Mouse (Mus musculus) heart, embryonic 10.5 days (tissue): ENCODE data around the gene Trim54. TPM values are rescaled to one million over a fixed set of nuclear protein-coding genes. Genes with fewer than 3 reads are reported as not detected.

ENCODE experiments used
- DNase-seq: peaks from one replicate; pipeline ENCODE4 v3.0.0-alpha.2; 2017; ENCODE audit warnings: low spot score
- H3K27ac ChIP-seq: fragments of 300-500 bp; sonication (generic); 2 replicates; pipeline ENCODE4 v1.5.1; 2016; ENCODE audit warnings: mild to moderate bottlenecking
- H3K27me3 ChIP-seq: fragments of 300-500 bp; sonication (generic); 2 replicates; pipeline ENCODE4 v1.6.1; 2016; ENCODE audit warnings: mild to moderate bottlenecking; ENCODE audit not compliant: poor library complexity, insufficient read depth, severe bottlenecking
- H3K36me3 ChIP-seq: fragments of 300-500 bp; sonication (generic); 2 replicates; pipeline ENCODE4 v1.6.1; 2016; ENCODE audit warnings: mild to moderate bottlenecking, moderate library complexity
- H3K4me1 ChIP-seq: fragments of 300-500 bp; sonication (generic); 2 replicates; pipeline ENCODE4 v1.6.1; 2016; ENCODE audit warnings: mild to moderate bottlenecking
- H3K4me3 ChIP-seq: fragments of 300-500 bp; sonication (generic); 2 replicates; pipeline ENCODE4 v1.5.1; 2016; ENCODE audit warnings: mild to moderate bottlenecking, moderate library complexity
- H3K9me3 ChIP-seq: fragments of 300-500 bp; sonication (generic); 2 replicates; pipeline ENCODE4 v1.6.1; 2016; ENCODE audit warnings: mild to moderate bottlenecking, moderate library complexity
- WGBS: fragments of 180-500 bp; shearing (Covaris S2); methylation state at CpG from one replicate; pipeline ENCODE4 v1.1.7; 2016; 5-methylcytosine and 5-hydroxymethylcytosine counted together
- polyA plus RNA-seq: library from polyadenylated mRNA; unstranded; fragments of >200 nt; fragmentation: Nextera tagmentation; extraction: Ambion mirVana; gene quantifications from 2 replicates; pipeline ENCODE4 v1.2.1, GENCODE M21; 2016

The Trim54 gene
- polyA plus RNA-seq, 1 experiment from 2014 or later = 17.0 TPM

DNA sequence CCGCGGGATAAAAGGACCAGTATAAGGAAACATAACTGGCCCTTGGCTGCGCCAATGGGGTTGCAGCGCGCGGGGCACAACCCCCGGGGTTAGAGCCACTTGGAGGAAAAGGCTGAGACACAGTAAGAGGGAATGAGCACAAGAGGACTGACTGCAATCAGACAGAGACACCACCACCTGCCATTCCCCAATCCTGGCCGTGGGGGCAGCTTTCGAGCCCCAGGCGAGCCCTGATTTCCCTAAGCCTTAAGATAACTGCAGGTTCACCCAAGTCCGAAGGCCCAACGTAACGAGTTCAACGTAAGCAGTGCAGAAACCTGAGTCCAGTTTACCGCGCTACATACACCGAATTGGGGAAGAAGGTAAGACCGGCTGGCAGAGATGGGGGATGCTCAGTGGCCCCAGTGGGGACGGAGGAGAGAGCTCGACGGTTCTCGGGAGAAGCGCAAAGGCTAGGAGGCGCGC is 62.8 kb downstream of the Trim54 start:
- H3K27me3 ChIP-seq = no peaks in the 10 kb centered on the region
- no peak for DNase-seq

DNA sequence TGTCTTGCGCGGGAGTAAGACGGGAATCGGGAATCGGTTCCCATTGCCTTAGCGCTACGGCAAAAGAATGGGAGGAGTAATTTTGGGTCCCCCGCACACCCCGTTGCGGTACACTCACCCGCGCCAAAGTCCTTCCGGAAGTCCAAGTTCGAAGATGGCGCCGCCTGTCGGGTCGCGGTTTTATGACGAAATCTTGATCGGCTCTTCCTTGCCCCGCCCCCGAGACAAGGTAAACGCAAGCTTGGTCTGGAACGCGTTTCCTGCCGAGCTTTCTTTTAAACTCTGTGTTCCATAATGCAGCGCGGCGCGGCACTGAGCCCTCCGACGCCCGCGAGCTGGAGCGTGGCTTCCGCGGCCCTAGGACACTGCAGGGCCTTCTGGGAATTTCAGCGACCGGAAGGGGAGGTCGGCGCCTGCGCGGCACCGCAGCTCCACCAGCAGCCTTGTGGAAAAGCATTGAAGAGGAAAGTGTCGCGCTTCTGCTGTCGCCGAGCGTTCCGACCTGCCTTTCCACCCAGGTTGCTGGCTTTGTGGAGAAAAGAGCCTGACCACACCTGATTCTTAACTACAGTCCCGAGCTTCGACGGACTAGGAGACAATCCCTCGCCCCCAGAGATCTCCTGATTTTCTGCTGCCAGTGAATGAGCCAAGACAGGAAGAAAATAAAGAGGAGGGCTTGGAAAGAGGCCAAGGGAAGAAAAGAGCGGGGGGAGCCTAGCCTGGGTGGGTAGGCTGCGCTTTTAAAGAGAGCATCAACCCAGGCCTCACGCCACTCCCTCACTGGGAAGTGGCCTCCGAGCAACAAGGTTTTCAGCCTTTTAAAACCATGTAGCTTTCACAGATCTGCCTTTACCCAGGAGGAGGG is 63.5 kb downstream of the Trim54 start, which contains the start of the genes Gm29609 and Gtf3c2:
Gene Gm29609, minus strand, starts transcription at position 146 of the 865 bp plus-strand sequence.
Gene Gtf3c2, minus strand, starts transcription at position 379 of the 865 bp plus-strand sequence.
- WGBS = under 1% methylated on average over 59 of the region's 59 CpGs
- no peaks in the 10 kb centered on the region for H3K9me3 ChIP-seq
- H3K27me3 ChIP-seq = no peaks in the 10 kb centered on the region
- H3K4me3 ChIP-seq = peak within 1 kb of the TSS; percentile 89
- peak; percentile 97 for DNase-seq
- H3K4me1 ChIP-seq = peaks cover 8% of the 10 kb centered on the region; the same call in 1 of the 2 replicates
- peak within 1 kb of the TSS; percentile 94 for H3K27ac ChIP-seq
- H3K36me3 ChIP-seq = peaks cover 10% of the 10 kb centered on the region; the same call in 1 of the 2 replicates

More for the DNA sequence above, 62.8 kb downstream of the Trim54 start:
- under 1% methylated on average over 25 of the region's 25 CpGs for WGBS
- Histone ChIP-seq H3K4me3 (peak overlapping the region; percentile 89), H3K9me3 (no peaks in the 10 kb centered on the region), H3K4me1 (peaks cover 8% of the 10 kb centered on the region; the same call in 1 of the 2 replicates), H3K27ac (peak overlapping the region; percentile 94), H3K36me3 (peaks cover 12% of the 10 kb centered on the region)

DNA sequence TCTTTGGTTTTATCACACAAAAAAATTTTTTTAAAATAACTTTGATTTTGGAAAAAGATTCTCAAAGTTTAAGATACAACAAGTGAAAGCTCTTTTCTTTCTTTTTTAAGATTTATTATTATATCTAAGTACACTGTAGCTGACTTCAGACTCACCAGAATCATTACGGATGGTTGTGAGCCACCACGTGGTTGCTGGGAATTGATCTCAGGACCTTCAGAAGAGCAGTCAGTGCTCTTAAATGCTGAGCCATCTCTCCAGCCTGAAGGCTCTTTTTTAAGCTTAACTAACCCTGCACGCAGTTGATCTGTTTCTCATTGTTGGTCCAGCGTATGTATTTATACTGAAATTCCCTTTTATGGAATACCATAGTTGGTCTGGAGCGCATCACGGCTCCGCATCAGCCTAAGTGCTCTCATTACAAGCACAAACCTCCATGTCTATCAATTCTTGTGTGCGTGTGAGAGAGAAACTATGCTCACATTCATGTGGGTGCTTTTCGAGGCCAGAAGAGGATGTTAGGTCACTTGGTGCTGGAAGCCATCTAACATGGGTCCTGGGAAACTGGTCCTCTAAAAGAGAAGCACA is 64.8 kb downstream of the Trim54 start:
- 92% methylated on average over 9 of the region's 9 CpGs for WGBS

DNA sequence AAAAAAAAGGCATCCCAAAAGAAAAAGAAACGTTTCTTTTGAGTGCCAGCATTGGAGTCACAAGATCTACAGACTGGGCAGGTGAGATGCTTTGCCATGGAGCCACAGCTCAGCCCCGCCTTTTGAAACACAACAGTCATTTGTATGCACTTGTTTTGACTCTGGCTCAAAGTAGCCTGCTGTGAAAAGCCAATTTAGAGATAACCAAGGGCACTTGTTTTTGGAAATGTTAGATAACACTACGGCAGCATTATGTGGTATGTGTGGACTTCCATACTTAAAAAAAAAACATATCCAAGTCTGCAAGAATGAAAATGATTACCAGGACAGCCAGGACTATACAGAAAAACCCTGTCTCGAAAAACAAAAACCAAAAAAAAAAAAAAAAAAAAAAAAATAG is 67.2 kb downstream of the Trim54 start:
- DNase-seq = no peak
- no peak overlapping the region for H3K4me3 ChIP-seq
- 37% methylated on average over 4 of the region's 4 CpGs for WGBS
- peaks cover 20% of the 10 kb centered on the region for H3K36me3 ChIP-seq
- H3K27ac ChIP-seq = no peak overlapping the region
- H3K4me1 ChIP-seq = peaks cover 8% of the 10 kb centered on the region; the same call in 1 of the 2 replicates
- no peaks in the 10 kb centered on the region for H3K27me3 ChIP-seq
- no peaks in the 10 kb centered on the region for H3K9me3 ChIP-seq

More for the DNA sequence above, 64.8 kb downstream of the Trim54 start:
- Histone ChIP-seq H3K27ac (no peak overlapping the region), H3K4me1 (peaks cover 8% of the 10 kb centered on the region; the same call in 1 of the 2 replicates), H3K27me3 (no peaks in the 10 kb centered on the region), H3K4me3 (no peak overlapping the region; the same call in 1 of the 2 replicates), H3K9me3 (no peaks in the 10 kb centered on the region), H3K36me3 (peaks cover 10% of the 10 kb centered on the region; the same call in 1 of the 2 replicates)
- no peak for DNase-seq

Other genes starting within 250 kb of the Trim54 start
- gene Tmem214, start 248.7 kb upstream of the Trim54 start, polyA plus RNA-seq = 86.3 and 87.4 TPM in 2 replicates
- 12.3 and 17.4 TPM in 2 replicates for gene Agbl5, start 228.0 kb upstream of the Trim54 start, polyA plus RNA-seq
- gene Ost4, start 208.9 kb upstream of the Trim54 start, polyA plus RNA-seq = 432 and 455 TPM in 2 replicates
- gene Emilin1, start 203.3 kb upstream of the Trim54 start, polyA plus RNA-seq = 166 and 172 TPM in 2 replicates
- 10.5 and 14.5 TPM in 2 replicates for gene Khk, start 195.3 kb upstream of the Trim54 start, polyA plus RNA-seq
- 5.5 and 6.0 TPM in 2 replicates for gene Cgref1, start 171.1 kb upstream of the Trim54 start, polyA plus RNA-seq
- 118 and 124 TPM in 2 replicates for gene Preb, start 156.4 kb upstream of the Trim54 start, polyA plus RNA-seq
- 0.11 and 0.17 TPM in 2 replicates for gene Tcf23, start 148.1 kb upstream of the Trim54 start, polyA plus RNA-seq
- gene Atraid, start 68.4 kb upstream of the Trim54 start, polyA plus RNA-seq = 79.7 and 87.6 TPM in 2 replicates
- gene Slc5a6, start 67.8 kb upstream of the Trim54 start, polyA plus RNA-seq = 9.9 and 11.3 TPM in 2 replicates
- 42.7 and 50.9 TPM in 2 replicates for gene Cad, start 61.9 kb upstream of the Trim54 start, polyA plus RNA-seq
- gene Dnajc5g, start 10.4 kb upstream of the Trim54 start, polyA plus RNA-seq = not detected in 2 replicates
- gene Slc30a3, start 8.5 kb upstream of the Trim54 start, polyA plus RNA-seq = 0.62 and 0.67 TPM in 2 replicates
- gene Ucn, start 22.1 kb downstream of the Trim54 start, polyA plus RNA-seq = not detected in 2 replicates
- gene Mpv17, start 37.5 kb downstream of the Trim54 start, polyA plus RNA-seq = 77.3 and 87.3 TPM in 2 replicates
- 0.77 and 1.00 TPM in 2 replicates for gene Gm29609, start 63.2 kb downstream of the Trim54 start, polyA plus RNA-seq
- gene Gtf3c2, start 63.4 kb downstream of the Trim54 start, polyA plus RNA-seq = 67.1 and 81.9 TPM in 2 replicates
- 133 TPM in 2 replicates for gene Snx17, start 76.5 kb downstream of the Trim54 start, polyA plus RNA-seq
- 73.4 and 77.6 TPM in 2 replicates for gene Eif2b4, start 76.7 kb downstream of the Trim54 start, polyA plus RNA-seq
- gene Zfp513, start 85.6 kb downstream of the Trim54 start, polyA plus RNA-seq = 7.3 and 11.0 TPM in 2 replicates
- 148 and 151 TPM in 2 replicates for gene Ppm1g, start 104.0 kb downstream of the Trim54 start, polyA plus RNA-seq
- gene Nrbp1, start 124.2 kb downstream of the Trim54 start, polyA plus RNA-seq = 149 and 153 TPM in 2 replicates
- 0.28 TPM in 1 of 2 replicates, not detected in the other for gene Gm9970, start 124.5 kb downstream of the Trim54 start, polyA plus RNA-seq
- gene Krtcap3, start 135.0 kb downstream of the Trim54 start, polyA plus RNA-seq = 10.2 and 13.1 TPM in 2 replicates
- gene Ift172, start 174.4 kb downstream of the Trim54 start, polyA plus RNA-seq = 28.6 and 31.1 TPM in 2 replicates
- gene Fndc4, start 179.4 kb downstream of the Trim54 start, polyA plus RNA-seq = 30.2 and 51.9 TPM in 2 replicates
- gene Gckr, start 180.7 kb downstream of the Trim54 start, polyA plus RNA-seq = 0.15 and 0.63 TPM in 2 replicates